Mouse (Mus musculus) heart, adult 11 months (tissue): ENCODE data around the gene Olfr315.
A peak's percentile ranks its signal among the peaks of the same experiment; 100 is the strongest.
"Not testable (repeated sequence)": the region's sequence is repeated elsewhere in the genome, so short reads cannot be mapped to it uniquely, and the experiment has no call there.

Experiments
- DNase-seq: peaks from one replicate; pipeline ENCODE4 v3.0.0; 2022

The Olfr315 gene

DNA sequence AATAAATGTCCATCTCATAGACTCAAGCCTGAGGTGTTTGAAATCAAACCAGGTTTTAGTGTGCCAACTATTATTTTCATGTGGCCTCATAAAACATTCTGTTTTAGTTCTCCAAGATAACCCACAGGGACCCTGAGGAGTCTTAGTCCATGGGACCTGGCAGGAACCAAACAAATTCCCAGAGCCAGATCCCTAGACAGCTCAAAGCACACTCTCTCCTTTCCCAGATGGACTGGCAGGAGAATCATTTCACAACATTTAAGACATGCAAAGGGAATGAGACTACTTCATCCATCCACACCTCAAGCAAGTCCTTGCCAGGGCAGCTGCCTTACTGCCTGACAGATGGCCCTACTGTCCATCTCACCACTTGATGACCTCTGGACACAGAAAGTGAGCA is 55.9 kb downstream of the Olfr315 start, which contains the start of gene Olfr312:
Olfr312 (plus strand) TSS at position 301 of the 400 bp plus-strand sequence.
- not testable (repeated sequence) for DNase-seq

DNA sequence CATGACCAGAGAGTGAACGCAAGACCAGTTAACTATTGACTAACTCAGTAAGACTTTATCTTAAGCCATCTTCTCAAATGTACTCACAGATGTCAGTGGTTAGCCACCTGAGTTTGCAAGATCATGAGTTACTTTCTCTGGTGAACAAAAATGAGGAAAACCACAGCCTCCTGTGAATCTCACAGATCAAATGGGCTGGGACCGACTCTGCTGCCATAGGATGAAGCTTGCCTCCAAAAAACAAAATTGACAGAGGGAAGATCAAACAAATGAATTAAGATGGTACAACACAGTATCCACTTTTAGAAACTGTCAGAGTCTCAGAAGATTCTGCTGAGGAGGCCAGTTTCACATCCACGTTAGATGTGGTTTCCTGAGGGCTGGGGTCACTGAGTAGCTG is 56.8 kb downstream of the Olfr315 start:
- DNase-seq = peak; percentile 66
